ENCODE assay signal across 12 mouse cellular contexts in genomic region chr2:169389611-169390010, GRCm38 (mm10).
DNase-seq lines count a peak whose midpoint lies in the region.
"Had no signal": no experiment of that assay in that cellular context is flagged by ENCODE, and none has a peak within 500 bp of the region (broad histone marks: within the 10 kb centered on the region; RNA-seq: fewer than 3 reads in every experiment).

No protein-coding gene starts in this region.

- intact Hi-C loops in left cerebral cortex, postnatal 36 days (cut with DNase I), result no loop called here

- DNase-seq in frontal cortex, postnatal 36 days (ENCODE audit: low spot score in 2 of 2), result peak; percentile 8 to 13
- no peak for DNase-seq in frontal cortex, postnatal 10 days (ENCODE audit: low spot score in 2 of 2)
- peak; percentile 4 to 8 for DNase-seq in left cerebral cortex, postnatal 36 days (ENCODE audit: low spot score in 2 of 2)
- no peak for DNase-seq in left cerebral cortex, adult 8-10 months (ENCODE audit: low spot score in 2 of 2)
- DNase-seq in right cerebral cortex, postnatal 25 days, result peak; percentile 4
- no peak for DNase-seq in right cerebral cortex, postnatal 4 days
- DNase-seq in adrenal gland, postnatal 10 days, result no peak
- DNase-seq: cerebellum, adult 11 months; cerebellum, postnatal 36 days; kidney, adult 11 months; lung, adult 2 months; right cerebral cortex, postnatal 14 days had no signal

Comparison
In these comparisons a context has a peak if more than half of its experiments do, and no peak if none do; other contexts are left out.
1. DNase-seq: peak in frontal cortex, postnatal 36 days (2 of 2), left cerebral cortex, postnatal 36 days (2 of 2) and right cerebral cortex, postnatal 25 days (single experiment); none in frontal cortex, postnatal 10 days (0 of 2), left cerebral cortex, adult 8-10 months (0 of 2), right cerebral cortex, postnatal 4 days (single experiment) and adrenal gland, postnatal 10 days (single experiment).